Mouse (Mus musculus) testis, adult 2 months (tissue): ENCODE data around the gene Prm3. TPM values are rescaled to one million over a fixed set of nuclear protein-coding genes. Genes with fewer than 3 reads are reported as not detected.

Experiments
- H3K27ac ChIP-seq: fragments of 200-500 bp; 2 replicates; pipeline ENCODE4 v1.5.1; 2012; ENCODE audit warnings: low read depth, low read length; ENCODE audit not compliant: control insufficient read depth, insufficient read depth
- H3K27me3 ChIP-seq: fragments of 200-500 bp; 2 replicates; pipeline ENCODE4 v1.6.1; 2012; ENCODE audit warnings: mild to moderate bottlenecking, low read length, moderate library complexity; ENCODE audit not compliant: control insufficient read depth, insufficient read depth
- H3K36me3 ChIP-seq: fragments of 200-500 bp; 2 replicates; pipeline ENCODE4 v1.6.1; 2012; ENCODE audit warnings: mild to moderate bottlenecking, low read length; ENCODE audit not compliant: control insufficient read depth, insufficient read depth
- H3K4me1 ChIP-seq: fragments of 200-500 bp; 2 replicates; pipeline ENCODE4 v1.6.1; 2012; ENCODE audit warnings: low read length; ENCODE audit not compliant: control insufficient read depth, insufficient read depth
- H3K4me3 ChIP-seq: fragments of 200-500 bp; 2 replicates; pipeline ENCODE4 v1.5.1; 2012; ENCODE audit warnings: low read depth, mild to moderate bottlenecking, low read length, moderate library complexity, mixed read lengths; ENCODE audit not compliant: control insufficient read depth
- CTCF ChIP-seq: fragments of 200-500 bp; IDR thresholded peaks from 2 replicates; pipeline ENCODE4 v1.5.1; 2012; ENCODE audit warnings: low read depth, mild to moderate bottlenecking, inconsistent platforms, low read length, moderate library complexity; ENCODE audit not compliant: control insufficient read depth, insufficient read depth, insufficient replicate concordance
- POLR2A ChIP-seq: fragments of 200-500 bp; IDR thresholded peaks from 2 replicates; pipeline ENCODE4 v1.6.1; 2012; ENCODE audit warnings: low read depth, mild to moderate bottlenecking, inconsistent platforms, low read length, moderate library complexity; ENCODE audit not compliant: control insufficient read depth
- polyA plus RNA-seq: library from polyadenylated mRNA; depleted of rRNA; stranded (reverse); fragments of >200 nt; gene quantifications from 2 replicates; pipeline ENCODE4 v1.2.3, GENCODE M21; 2012

Gene Prm3
- polyA plus RNA-seq, 1 experiment: 521 TPM

GRCm38 (mm10) chr16:10769661-10770060 is 21.1 kb downstream of the Prm3 start:
- H3K36me3 ChIP-seq: no peaks in the 10 kb centered on the region
- TF ChIP-seq POLR2A: no peak
- no peak for TF ChIP-seq CTCF

GRCm38 (mm10) chr16:10768821-10769220 is 21.9 kb downstream of the Prm3 start:
- Histone ChIP-seq H3K4me3 (no peak overlapping the region), H3K27me3 (no peaks in the 10 kb centered on the region), H3K4me1 (no peaks in the 10 kb centered on the region; the same call in 1 of the 2 replicates), H3K27ac (no peak overlapping the region), H3K36me3 (no peaks in the 10 kb centered on the region)
- no peak for TF ChIP-seq CTCF

More at GRCm38 (mm10) chr16:10769661-10770060, 21.1 kb downstream of the Prm3 start:
- Histone ChIP-seq H3K27ac (no peak overlapping the region), H3K4me1 (no peaks in the 10 kb centered on the region), H3K4me3 (no peak overlapping the region), H3K27me3 (no peaks in the 10 kb centered on the region)

- Histone ChIP-seq H3K36me3 (no peaks in the 10 kb centered on the region), H3K4me1 (no peaks in the 10 kb centered on the region; the same call in none of the 2 replicates), H3K27me3 (no peaks in the 10 kb centered on the region), H3K4me3 (no peak overlapping the region), H3K27ac (no peak overlapping the region)
- no peak for TF ChIP-seq POLR2A
- peak; percentile 21; the same call in 1 of the 2 replicates for TF ChIP-seq CTCF
Measured at GRCm38 (mm10) chr16:10767158-10767557, 23.6 kb downstream of the Prm3 start.

- peaks cover 5% of the 10 kb centered on the region for H3K4me1 ChIP-seq
- no peaks in the 10 kb centered on the region for H3K36me3 ChIP-seq
- no peak for TF ChIP-seq CTCF
- no peak for TF ChIP-seq POLR2A
- H3K27ac ChIP-seq: no peak overlapping the region
- no peaks in the 10 kb centered on the region for H3K27me3 ChIP-seq
- H3K4me3 ChIP-seq: no peak overlapping the region
Measured at GRCm38 (mm10) chr16:10764323-10764722, 26.4 kb downstream of the Prm3 start.

GRCm38 (mm10) chr16:10763540-10764264 is 27.0 kb downstream of the Prm3 start:
- Histone ChIP-seq H3K27me3 (no peaks in the 10 kb centered on the region), H3K4me1 (peaks cover 5% of the 10 kb centered on the region), H3K27ac (no peak overlapping the region), H3K4me3 (peak overlapping the region; percentile 71), H3K36me3 (no peaks in the 10 kb centered on the region)
- no peak for TF ChIP-seq POLR2A
- no peak for TF ChIP-seq CTCF

GRCm38 (mm10) chr16:10762569-10763180 is 28.0 kb downstream of the Prm3 start:
- TF ChIP-seq CTCF: no peak
- TF ChIP-seq POLR2A: no peak
- Histone ChIP-seq H3K27me3 (no peaks in the 10 kb centered on the region), H3K27ac (no peak overlapping the region), H3K4me1 (peaks cover 5% of the 10 kb centered on the region), H3K4me3 (peak overlapping the region; percentile 74), H3K36me3 (no peaks in the 10 kb centered on the region)

- Histone ChIP-seq H3K27me3 (no peaks in the 10 kb centered on the region), H3K27ac (no peak overlapping the region), H3K36me3 (no peaks in the 10 kb centered on the region), H3K4me3 (no peak overlapping the region), H3K4me1 (peaks cover 5% of the 10 kb centered on the region)
- TF ChIP-seq POLR2A (no peak), CTCF (no peak)
Measured at GRCm38 (mm10) chr16:10761182-10761581, 29.5 kb downstream of the Prm3 start.

GRCm38 (mm10) chr16:10756168-10756567 is 34.5 kb downstream of the Prm3 start:
- Histone ChIP-seq H3K4me1 (peaks cover 2% of the 10 kb centered on the region; the same call in 1 of the 2 replicates), H3K4me3 (no peak overlapping the region), H3K36me3 (no peaks in the 10 kb centered on the region), H3K27ac (no peak overlapping the region), H3K27me3 (no peaks in the 10 kb centered on the region)
- TF ChIP-seq CTCF: no peak
- TF ChIP-seq POLR2A: no peak
